Mouse (Mus musculus) erythroblast, embryonic 14.5 days (primary cell): ENCODE data around the gene Psmc6. TPM values are rescaled to one million over a fixed set of nuclear protein-coding genes. Genes with fewer than 3 reads are reported as not detected.
A peak's percentile ranks its signal among the peaks of the same experiment; 100 is the strongest.

ENCODE experiments used
- H3K27me3 ChIP-seq: 2 replicates; pipeline ENCODE4 v1.6.1; 2012; ENCODE audit warnings: inconsistent platforms; ENCODE audit not compliant: control insufficient read depth
- H3K36me3 ChIP-seq: 2 replicates; pipeline ENCODE4 v1.6.1; 2012; ENCODE audit warnings: mild to moderate bottlenecking, inconsistent platforms; ENCODE audit not compliant: control insufficient read depth
- H3K4me1 ChIP-seq: 2 replicates; pipeline ENCODE4 v1.6.1; 2012; ENCODE audit warnings: inconsistent platforms; ENCODE audit not compliant: control insufficient read depth
- H3K4me3 ChIP-seq: replicated peaks from 2 replicates; pipeline ENCODE3; 2012; ENCODE audit warnings: moderate library complexity, mild to moderate bottlenecking, inconsistent platforms
- H3K9me3 ChIP-seq: 2 replicates; pipeline ENCODE4 v1.6.1; 2012; ENCODE audit warnings: low read length, inconsistent platforms, mixed read lengths; ENCODE audit not compliant: control insufficient read depth
- GATA1 ChIP-seq: IDR thresholded peaks from 2 replicates; pipeline ENCODE4 v1.6.1; 2012; ENCODE audit warnings: low read length, inconsistent platforms, mixed read lengths
- TAL1 ChIP-seq: IDR thresholded peaks from 3 replicates; pipeline ENCODE4 v1.6.1; 2012; ENCODE audit warnings: low read length, inconsistent platforms, mixed read lengths
- polyA plus RNA-seq: library from polyadenylated mRNA; stranded (reverse); fragments of >175 nt; gene quantifications from 2 replicates; pipeline ENCODE4 v1.2.3, GENCODE M21; 2012

Psmc6 gene
- polyA plus RNA-seq, 1 experiment: 1.0 TPM

DNA sequence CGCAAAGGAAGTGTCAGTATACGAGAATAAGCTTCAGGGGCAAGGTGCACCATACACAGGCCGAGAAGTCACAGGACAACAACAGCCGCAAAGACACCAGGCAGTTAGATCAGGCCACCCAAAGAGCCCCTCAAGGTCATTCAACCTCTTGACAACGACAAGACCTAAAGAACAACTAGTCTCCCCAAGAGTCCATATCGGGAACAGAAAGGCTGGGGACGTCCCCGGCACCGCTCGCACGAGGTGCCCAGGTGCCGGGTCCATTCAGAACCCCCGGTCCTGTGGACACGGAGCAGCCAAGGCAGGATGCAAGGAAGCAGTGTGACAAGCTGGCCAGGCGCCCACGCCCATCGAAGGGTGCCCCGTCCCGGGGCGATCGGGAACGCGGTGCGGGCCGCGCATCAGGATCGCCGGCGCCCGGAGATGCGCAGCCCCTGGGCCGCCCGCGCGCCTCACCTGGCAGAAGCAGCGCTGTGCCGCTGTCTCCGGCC, 11.6 kb upstream of the Psmc6 start:
- TF ChIP-seq GATA1: no peak
- TF ChIP-seq TAL1: no peak
- Histone ChIP-seq H3K4me3 (peak overlapping the region; percentile 100), H3K27me3 (no peaks in the 10 kb centered on the region), H3K9me3 (no peaks in the 10 kb centered on the region), H3K4me1 (peaks cover 83% of the 10 kb centered on the region), H3K36me3 (peaks cover 14% of the 10 kb centered on the region)

DNA sequence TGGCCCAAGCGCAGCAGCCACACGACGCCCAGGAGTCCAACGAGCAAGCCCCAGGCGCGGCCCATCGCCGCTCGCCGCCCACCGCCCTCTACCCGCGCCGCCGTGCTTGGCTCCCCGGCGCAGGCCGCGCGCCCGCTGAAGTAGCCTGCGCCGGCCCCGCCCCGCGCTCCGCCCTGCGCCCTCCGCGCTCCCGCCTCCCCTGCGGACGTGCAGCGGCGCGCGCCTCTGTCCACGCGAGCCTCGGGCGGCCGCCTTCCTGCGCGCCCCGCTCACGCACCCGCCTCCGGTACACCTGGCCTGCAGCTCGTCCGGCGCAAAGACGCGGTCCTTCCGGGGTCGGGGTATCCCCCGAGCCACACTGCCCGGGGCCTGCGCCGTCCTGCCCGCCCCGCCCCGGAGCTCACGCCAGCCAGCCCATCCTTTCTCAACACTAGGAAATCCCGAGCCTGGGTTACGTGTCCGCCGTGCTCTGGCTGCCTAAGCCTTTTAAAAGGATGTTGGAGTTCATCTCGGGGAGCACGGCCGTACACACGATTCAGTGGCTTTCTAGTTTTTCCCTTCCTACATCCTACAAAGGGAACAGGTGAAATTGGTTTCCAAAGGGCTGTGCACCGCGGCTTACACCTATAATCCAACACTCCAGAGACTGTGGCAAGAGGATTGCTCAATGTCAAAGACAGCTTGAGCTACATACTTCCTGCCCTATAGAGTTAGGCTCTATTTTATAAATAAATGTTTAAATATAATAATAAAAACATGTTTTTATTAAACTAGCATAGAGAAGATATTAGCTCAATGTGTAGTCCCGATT, 11.0 kb upstream of the Psmc6 start, which contains the start of gene Ero1l:
Ero1l (minus strand) TSS at position 346 of the 811 bp plus-strand sequence.
- no peak for TF ChIP-seq TAL1
- TF ChIP-seq GATA1: no peak
- peak within 1 kb of the TSS; percentile 100 for H3K4me3 ChIP-seq
- no peaks in the 10 kb centered on the region for H3K27me3 ChIP-seq
- H3K9me3 ChIP-seq: no peaks in the 10 kb centered on the region
- peaks cover 84% of the 10 kb centered on the region for H3K4me1 ChIP-seq
- peaks cover 8% of the 10 kb centered on the region for H3K36me3 ChIP-seq

DNA sequence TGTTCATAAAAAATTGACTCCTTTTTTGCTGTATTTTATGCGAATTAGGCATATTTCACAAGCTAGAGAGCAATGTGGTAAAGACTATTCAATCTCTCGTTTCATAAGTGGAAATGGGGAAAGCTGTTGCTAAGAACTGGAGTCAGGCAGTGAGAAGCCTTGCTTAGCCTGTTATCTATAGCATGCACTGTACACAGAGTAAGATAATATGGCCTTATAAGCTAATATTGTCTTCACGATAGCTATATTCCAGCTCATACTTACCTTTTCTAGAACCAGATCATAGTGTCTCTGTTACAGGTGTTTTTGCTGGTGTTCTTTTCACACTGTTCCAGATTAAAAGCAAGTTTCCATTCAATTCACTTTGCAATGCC, 10.4 kb upstream of the Psmc6 start:
- TF ChIP-seq GATA1: peak; percentile 82
- peak; percentile 54 for TF ChIP-seq TAL1
- Histone ChIP-seq H3K4me1 (peaks cover 84% of the 10 kb centered on the region), H3K4me3 (peak overlapping the region; percentile 100), H3K9me3 (no peaks in the 10 kb centered on the region), H3K27me3 (no peaks in the 10 kb centered on the region), H3K36me3 (peaks cover 4% of the 10 kb centered on the region)

DNA sequence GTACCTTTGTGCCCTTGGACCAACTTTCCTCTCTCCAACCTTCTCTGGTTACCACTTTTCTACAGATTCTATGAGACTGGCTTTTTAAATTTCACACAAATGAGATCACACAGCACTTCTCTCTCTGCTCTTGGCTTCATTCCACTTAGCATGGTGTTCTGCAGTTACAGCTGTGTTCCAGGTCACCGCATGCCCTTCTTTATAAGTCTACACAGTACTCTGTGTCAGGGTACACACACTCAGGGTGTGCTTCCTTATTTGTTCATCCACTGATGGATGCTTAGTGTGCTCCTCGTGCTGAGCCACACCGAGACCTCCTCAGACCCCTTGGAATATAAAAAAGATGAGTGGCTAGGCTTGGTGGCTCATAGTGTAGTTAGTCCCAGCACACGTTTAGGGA, 9.5 kb upstream of the Psmc6 start:
- Histone ChIP-seq H3K4me3 (no peak overlapping the region), H3K4me1 (peaks cover 90% of the 10 kb centered on the region)
- no peak for TF ChIP-seq GATA1
- no peak for TF ChIP-seq TAL1

DNA sequence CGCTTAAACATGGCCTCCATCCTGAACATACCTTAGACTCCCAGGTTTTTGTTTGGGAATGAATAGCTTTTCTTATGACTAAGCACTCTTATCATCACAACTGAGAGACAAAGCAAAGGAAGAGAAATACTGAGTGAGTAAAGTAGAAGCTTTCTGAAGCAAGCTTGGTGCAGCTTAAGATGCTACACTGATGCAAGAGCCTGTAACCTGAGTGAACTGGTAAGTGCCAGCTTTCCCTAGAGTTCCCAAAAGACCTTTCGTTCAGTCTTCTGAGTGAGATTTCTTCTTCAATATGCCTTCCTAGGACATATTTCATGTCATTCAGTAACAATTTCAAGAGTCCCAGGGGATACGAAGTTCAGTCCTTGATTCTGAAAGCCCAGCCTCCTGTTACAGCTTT, 8.5 kb upstream of the Psmc6 start:
- peaks cover 86% of the 10 kb centered on the region for H3K4me1 ChIP-seq
- no peak overlapping the region for H3K4me3 ChIP-seq

More for the DNA sequence above, 9.5 kb upstream of the Psmc6 start:
- Histone ChIP-seq H3K36me3 (peaks cover 4% of the 10 kb centered on the region), H3K9me3 (no peaks in the 10 kb centered on the region), H3K27me3 (no peaks in the 10 kb centered on the region)

DNA sequence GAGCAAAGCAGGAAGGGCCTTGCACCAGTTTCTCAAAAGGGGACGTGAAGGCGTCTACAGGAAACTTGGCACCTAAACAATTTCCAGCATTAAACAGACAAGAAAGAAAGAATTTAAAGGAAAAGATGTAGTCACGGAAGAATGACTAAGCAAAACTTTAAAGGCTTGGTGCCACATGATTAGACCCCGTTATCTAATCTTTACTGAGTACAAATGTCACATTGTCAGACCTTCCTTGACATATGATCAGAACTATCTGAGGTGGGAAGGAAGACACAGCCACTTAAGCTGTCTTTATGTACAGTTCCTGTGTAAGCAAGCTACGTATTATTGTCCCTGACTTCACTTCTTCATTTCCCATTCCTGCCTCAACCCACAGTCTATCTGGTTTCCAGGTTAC, 8.0 kb upstream of the Psmc6 start:
- TF ChIP-seq TAL1: peak; percentile 25; the same call in 1 of the 3 replicates
- TF ChIP-seq GATA1: peak; percentile 82
- Histone ChIP-seq H3K9me3 (no peaks in the 10 kb centered on the region), H3K36me3 (no peaks in the 10 kb centered on the region), H3K4me3 (peak overlapping the region; percentile 18), H3K27me3 (no peaks in the 10 kb centered on the region), H3K4me1 (peaks cover 81% of the 10 kb centered on the region)

More for the DNA sequence above, 8.5 kb upstream of the Psmc6 start:
- no peaks in the 10 kb centered on the region for H3K27me3 ChIP-seq
- no peaks in the 10 kb centered on the region for H3K9me3 ChIP-seq
- peaks cover 2% of the 10 kb centered on the region for H3K36me3 ChIP-seq
- TF ChIP-seq GATA1: no peak
- TF ChIP-seq TAL1: no peak

DNA sequence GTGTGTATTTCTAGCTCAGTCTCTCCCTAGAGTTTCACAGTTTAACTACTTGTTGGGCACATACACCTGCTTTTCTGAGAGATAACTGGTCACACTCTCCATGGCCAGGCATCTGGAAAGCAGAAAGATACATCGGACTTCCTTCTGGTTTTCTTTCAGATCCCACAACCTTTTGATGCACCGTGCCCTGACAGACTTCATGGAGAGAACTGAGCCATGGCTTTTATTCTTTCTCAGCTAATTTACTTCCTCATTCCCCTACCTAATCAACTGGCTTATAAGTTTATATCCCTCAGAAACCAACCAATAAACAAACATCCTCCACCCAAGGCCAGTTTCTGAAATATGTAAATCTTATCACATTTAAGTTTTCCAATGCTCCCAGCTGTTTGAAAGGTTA, 7.1 kb upstream of the Psmc6 start:
- H3K27me3 ChIP-seq: no peaks in the 10 kb centered on the region
- TF ChIP-seq TAL1 (no peak), GATA1 (no peak)
- no peaks in the 10 kb centered on the region for H3K36me3 ChIP-seq
- H3K9me3 ChIP-seq: no peaks in the 10 kb centered on the region
- H3K4me3 ChIP-seq: no peak overlapping the region
- peaks cover 73% of the 10 kb centered on the region for H3K4me1 ChIP-seq

DNA sequence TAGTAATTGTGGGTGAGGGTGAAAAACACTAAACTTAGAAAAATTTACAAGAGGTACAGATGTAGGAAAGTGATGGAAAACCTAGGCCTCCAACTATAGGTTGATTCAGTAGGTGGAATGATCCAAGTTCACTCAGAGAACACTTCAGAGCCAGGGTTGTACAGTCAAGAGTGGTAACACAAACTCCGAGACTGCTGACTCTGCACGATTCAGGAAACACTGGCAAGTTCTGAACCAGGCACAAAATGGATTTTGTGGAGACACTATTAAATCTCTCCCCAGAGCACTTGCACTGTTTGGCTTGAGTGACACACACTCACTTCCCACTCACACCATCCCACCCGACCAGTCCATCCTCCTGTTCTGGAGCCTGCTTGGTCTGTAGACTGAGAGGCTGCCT, 6.3 kb upstream of the Psmc6 start:
- Histone ChIP-seq H3K27me3 (no peaks in the 10 kb centered on the region), H3K4me3 (no peak overlapping the region), H3K9me3 (no peaks in the 10 kb centered on the region), H3K4me1 (peaks cover 74% of the 10 kb centered on the region), H3K36me3 (no peaks in the 10 kb centered on the region)
- TF ChIP-seq TAL1: no peak
- no peak for TF ChIP-seq GATA1

DNA sequence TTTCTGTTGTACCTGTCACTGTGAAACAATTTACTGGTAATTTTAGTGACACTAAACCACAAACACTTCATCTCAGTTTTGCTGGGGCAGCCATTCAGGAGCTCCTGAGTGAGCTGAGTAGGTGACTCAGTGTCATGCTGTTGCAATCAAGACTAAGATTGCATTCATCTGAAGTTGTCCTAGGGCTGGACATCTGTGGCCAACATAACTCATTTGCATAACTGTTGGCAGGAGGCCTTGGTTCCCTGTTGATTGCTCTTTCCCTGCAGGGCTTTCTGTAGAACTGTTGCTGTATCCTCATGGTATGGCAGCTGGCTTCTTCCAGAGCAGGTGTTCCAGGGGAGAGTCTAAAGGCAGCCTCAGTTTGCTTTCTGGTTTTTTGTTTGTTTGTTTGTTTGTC, 4.1 kb upstream of the Psmc6 start:
- no peaks in the 10 kb centered on the region for H3K9me3 ChIP-seq
- no peaks in the 10 kb centered on the region for H3K27me3 ChIP-seq
- H3K4me1 ChIP-seq: peaks cover 67% of the 10 kb centered on the region
- TF ChIP-seq TAL1: no peak
- TF ChIP-seq GATA1: no peak
- no peaks in the 10 kb centered on the region for H3K36me3 ChIP-seq
- H3K4me3 ChIP-seq: no peak overlapping the region
